Mouse (Mus musculus): Measurements from ENCODE around the gene Ntm. TPM values are rescaled to one million over a fixed set of nuclear protein-coding genes. Genes with fewer than 3 reads are reported as not detected.

The Ntm gene
- polyA plus RNA-seq, 1 experiment from 2014 or later = 20.1 TPM

GRCm38 (mm10) chr9:29834911-29835310, 128.0 kb downstream of the Ntm start:
- Histone ChIP-seq H3K4me3 (replicated peaks) (no peak overlapping the region), H3K9ac (replicated peaks) (no peak overlapping the region), H3K4me1 (replicated peaks) (peaks cover 18% of the 10 kb centered on the region), H3K27me3 (peaks cover 12% of the 10 kb centered on the region), H3K9me3 (no peaks in the 10 kb centered on the region), H3K36me3 (no peaks in the 10 kb centered on the region), H3K27ac (no peak overlapping the region), H3K4me2 (no peak overlapping the region)
- 85% methylated on average over 5 of the region's 5 CpGs for WGBS
- no peak for ATAC-seq (ENCODE audit: insufficient number of reproducible peaks, insufficient read depth, low FRiP score, low TSS enrichment, low read depth)

DNA sequence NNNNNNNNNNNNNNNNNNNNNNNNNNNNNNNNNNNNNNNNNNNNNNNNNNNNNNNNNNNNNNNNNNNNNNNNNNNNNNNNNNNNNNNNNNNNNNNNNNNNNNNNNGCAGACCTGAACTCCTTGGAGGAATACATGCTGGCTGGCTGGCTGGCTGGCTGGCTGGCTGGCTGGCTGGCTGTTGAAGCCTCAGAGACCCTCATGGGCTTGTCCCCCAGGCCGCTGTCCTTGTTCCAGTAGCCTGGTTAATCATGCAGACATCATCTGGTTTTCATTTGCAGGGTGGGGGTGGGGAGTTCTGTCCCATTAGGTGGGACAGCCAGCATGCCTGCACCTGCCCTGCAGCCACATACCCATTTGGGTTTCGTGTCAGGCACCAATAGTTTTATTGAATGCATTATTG, 129.2 kb downstream of the Ntm start:
- peak; percentile 45; the same call in 1 of the 2 replicates for ATAC-seq (ENCODE audit: insufficient number of reproducible peaks, insufficient read depth, low FRiP score, low TSS enrichment, low read depth)
- WGBS = 3% methylated on average over 2 of the region's 2 CpGs

GRCm38 (mm10) chr9:29827240-29827660, 135.7 kb downstream of the Ntm start:
- Histone ChIP-seq H3K27me3 (peaks cover 41% of the 10 kb centered on the region), H3K36me3 (no peaks in the 10 kb centered on the region), H3K4me1 (replicated peaks) (peaks cover 22% of the 10 kb centered on the region), H3K4me3 (replicated peaks) (no peak overlapping the region), H3K9ac (replicated peaks) (no peak overlapping the region), H3K9me3 (no peaks in the 10 kb centered on the region), H3K4me2 (no peak overlapping the region), H3K27ac (no peak overlapping the region)
- 6% methylated on average over 5 of the region's 5 CpGs for WGBS
- peak; percentile 79 for ATAC-seq (ENCODE audit: insufficient number of reproducible peaks, insufficient read depth, low FRiP score, low TSS enrichment, low read depth)

More for the DNA sequence above, 129.2 kb downstream of the Ntm start:
- H3K4me1 ChIP-seq (replicated peaks) = peaks cover 19% of the 10 kb centered on the region
- H3K27ac ChIP-seq = no peak overlapping the region
- H3K4me2 ChIP-seq = no peak overlapping the region
- no peak overlapping the region for H3K9ac ChIP-seq (replicated peaks)
- H3K4me3 ChIP-seq (replicated peaks) = no peak overlapping the region
- H3K9me3 ChIP-seq = no peaks in the 10 kb centered on the region
- H3K36me3 ChIP-seq = no peaks in the 10 kb centered on the region
- H3K27me3 ChIP-seq = peaks cover 19% of the 10 kb centered on the region

DNA sequence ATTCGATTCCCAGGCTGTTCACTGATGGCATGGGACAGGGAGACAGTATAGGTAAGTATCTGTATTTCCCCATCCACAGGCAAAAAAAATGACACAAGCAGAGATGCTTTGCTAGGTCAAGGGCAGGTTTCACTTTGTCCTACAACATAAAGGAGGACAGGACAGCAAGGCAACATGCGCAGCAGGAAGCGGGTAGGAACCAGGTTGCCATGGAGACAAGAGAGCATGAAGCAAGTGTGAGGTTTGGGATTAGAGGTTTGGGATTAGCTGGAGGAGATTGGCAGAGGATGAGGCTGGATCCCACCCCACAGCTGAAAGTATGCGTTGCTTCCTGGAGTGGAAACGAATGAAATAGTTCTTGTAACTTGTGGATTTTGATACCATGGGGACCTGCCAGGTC, 137.7 kb downstream of the Ntm start:
- no peaks in the 10 kb centered on the region for H3K9me3 ChIP-seq
- ATAC-seq (ENCODE audit: insufficient number of reproducible peaks, insufficient read depth, low FRiP score, low TSS enrichment, low read depth) = no peak
- WGBS = 93% methylated on average over 5 of the region's 5 CpGs
- peaks cover 40% of the 10 kb centered on the region for H3K27me3 ChIP-seq
- H3K36me3 ChIP-seq = no peaks in the 10 kb centered on the region
- no peak overlapping the region for H3K9ac ChIP-seq (replicated peaks)
- H3K4me2 ChIP-seq = no peak overlapping the region
- peaks cover 22% of the 10 kb centered on the region for H3K4me1 ChIP-seq (replicated peaks)
- H3K27ac ChIP-seq = no peak overlapping the region
- no peak overlapping the region for H3K4me3 ChIP-seq (replicated peaks)

DNA sequence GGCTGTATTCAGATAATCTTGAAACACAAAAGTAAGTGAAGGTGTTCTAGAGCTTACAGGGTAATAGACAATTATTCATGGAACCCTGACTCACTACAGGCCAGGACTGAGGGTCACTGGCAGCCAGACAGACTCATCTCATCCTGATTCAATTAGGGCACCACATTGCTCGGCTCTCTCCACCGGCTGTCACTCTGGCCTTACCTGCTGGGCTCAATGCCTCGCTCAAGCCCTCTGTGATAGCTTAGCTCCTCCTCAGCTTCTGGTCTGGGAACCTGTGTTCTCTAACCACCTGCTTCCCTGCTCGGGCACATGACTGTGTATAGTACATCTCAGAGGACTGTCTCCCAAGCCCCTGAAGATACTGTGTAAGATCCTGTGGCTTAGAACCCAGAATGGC, 139.2 kb downstream of the Ntm start:
- ATAC-seq (ENCODE audit: insufficient number of reproducible peaks, insufficient read depth, low FRiP score, low TSS enrichment, low read depth) = no peak
- Histone ChIP-seq H3K4me1 (replicated peaks) (peaks cover 18% of the 10 kb centered on the region), H3K9me3 (no peaks in the 10 kb centered on the region), H3K27me3 (peaks cover 34% of the 10 kb centered on the region), H3K4me3 (replicated peaks) (no peak overlapping the region), H3K9ac (replicated peaks) (no peak overlapping the region), H3K36me3 (no peaks in the 10 kb centered on the region), H3K4me2 (no peak overlapping the region), H3K27ac (no peak overlapping the region)
- 70% methylated on average over 4 of the region's 4 CpGs for WGBS

DNA sequence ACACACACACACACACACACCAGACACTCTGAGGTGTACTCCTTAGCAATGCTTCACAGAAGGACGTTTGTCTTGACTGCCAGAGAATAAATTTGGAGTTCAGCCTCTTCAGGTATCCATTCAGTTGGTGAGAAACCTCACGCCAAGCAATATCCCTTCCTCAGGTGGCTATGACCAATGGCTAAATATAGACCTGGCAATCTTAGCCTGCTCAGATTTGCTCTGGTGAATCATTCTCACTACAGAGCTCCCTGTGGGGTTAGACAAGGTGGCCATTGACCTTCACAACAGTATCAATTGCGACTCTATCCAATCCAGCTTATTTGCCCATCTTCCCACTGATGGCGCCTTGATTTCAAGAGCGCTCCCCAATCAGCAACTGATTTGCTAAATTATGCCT, 150.3 kb downstream of the Ntm start:
- no peak overlapping the region for H3K27ac ChIP-seq
- H3K9me3 ChIP-seq = no peaks in the 10 kb centered on the region
- H3K27me3 ChIP-seq = no peaks in the 10 kb centered on the region
- H3K36me3 ChIP-seq = no peaks in the 10 kb centered on the region
- ATAC-seq (ENCODE audit: insufficient number of reproducible peaks, insufficient read depth, low FRiP score, low TSS enrichment, low read depth) = no peak
- no peak overlapping the region for H3K4me3 ChIP-seq (replicated peaks)
- no peaks in the 10 kb centered on the region for H3K4me1 ChIP-seq (replicated peaks)
- H3K4me2 ChIP-seq = no peak overlapping the region
- no peak overlapping the region for H3K9ac ChIP-seq (replicated peaks)
- WGBS = 88% methylated on average over 5 of the region's 5 CpGs

DNA sequence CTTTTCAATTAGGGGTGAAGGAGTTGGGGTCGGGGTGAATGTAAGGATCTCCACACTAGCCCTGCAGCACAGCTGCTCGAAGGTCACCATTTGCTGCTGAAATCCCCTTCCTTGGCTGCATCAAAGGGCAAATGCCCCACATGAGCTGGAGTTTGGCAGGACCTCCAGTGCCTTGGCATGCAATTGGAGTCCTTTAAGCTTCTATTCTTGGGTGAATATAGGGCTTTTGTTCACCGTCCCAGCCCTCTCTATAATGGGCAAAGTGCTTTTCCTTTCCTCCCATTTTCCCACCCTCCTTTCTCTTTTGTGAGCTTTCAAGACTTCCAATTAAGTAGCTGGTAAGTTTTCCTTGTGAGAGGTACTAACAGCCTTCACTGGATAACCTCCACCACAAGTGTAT, 156.2 kb downstream of the Ntm start:
- H3K4me2 ChIP-seq = no peak overlapping the region
- 40% methylated on average over 3 of the region's 3 CpGs for WGBS
- peaks cover 19% of the 10 kb centered on the region for H3K27me3 ChIP-seq

GRCm38 (mm10) chr9:29804483-29804882, 158.5 kb downstream of the Ntm start:
- H3K9me3 ChIP-seq = no peaks in the 10 kb centered on the region
- 86% methylated on average over 9 of the region's 9 CpGs for WGBS
- no peaks in the 10 kb centered on the region for H3K36me3 ChIP-seq
- H3K4me3 ChIP-seq (replicated peaks) = no peak overlapping the region
- no peak overlapping the region for H3K27ac ChIP-seq
- no peak overlapping the region for H3K4me2 ChIP-seq
- peaks cover 24% of the 10 kb centered on the region for H3K27me3 ChIP-seq
- no peak for ATAC-seq (ENCODE audit: insufficient number of reproducible peaks, insufficient read depth, low FRiP score, low TSS enrichment, low read depth)
- peaks cover 16% of the 10 kb centered on the region for H3K4me1 ChIP-seq (replicated peaks)
- H3K9ac ChIP-seq (replicated peaks) = no peak overlapping the region

More for the DNA sequence above, 156.2 kb downstream of the Ntm start:
- no peak for ATAC-seq (ENCODE audit: insufficient number of reproducible peaks, insufficient read depth, low FRiP score, low TSS enrichment, low read depth)
- Histone ChIP-seq H3K36me3 (no peaks in the 10 kb centered on the region), H3K4me3 (replicated peaks) (no peak overlapping the region), H3K9ac (replicated peaks) (no peak overlapping the region), H3K9me3 (no peaks in the 10 kb centered on the region), H3K4me1 (replicated peaks) (peaks cover 16% of the 10 kb centered on the region), H3K27ac (no peak overlapping the region)

DNA sequence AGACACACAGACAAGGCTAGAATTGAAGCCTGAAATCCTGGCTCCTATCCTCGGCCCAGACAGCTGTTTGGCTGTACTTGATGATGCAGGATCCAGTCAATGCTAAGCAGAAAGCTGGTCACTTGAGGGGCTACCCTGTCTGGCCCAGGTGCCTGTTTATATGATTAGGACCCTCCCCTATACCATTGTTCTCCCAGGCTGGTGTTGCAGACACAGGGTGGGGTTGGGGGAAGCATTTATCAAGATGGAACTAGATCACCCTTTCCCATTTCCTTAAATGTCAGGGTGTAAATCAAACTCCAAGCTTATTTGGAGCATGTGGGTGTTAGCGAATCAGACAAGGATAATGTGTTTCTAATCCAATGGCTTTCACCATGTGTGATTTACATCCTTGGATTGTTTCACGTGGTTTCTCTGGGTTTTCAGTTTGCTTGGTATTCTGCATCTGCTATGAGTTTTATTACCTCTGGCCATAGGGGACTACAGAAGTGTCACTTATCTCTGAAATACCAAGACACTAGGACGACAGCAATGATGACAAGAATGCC, 159.1 kb downstream of the Ntm start:
- no peak overlapping the region for H3K9ac ChIP-seq (replicated peaks)
- peaks cover 16% of the 10 kb centered on the region for H3K4me1 ChIP-seq (replicated peaks)
- ATAC-seq (ENCODE audit: insufficient number of reproducible peaks, insufficient read depth, low FRiP score, low TSS enrichment, low read depth) = no peak
- H3K9me3 ChIP-seq = no peaks in the 10 kb centered on the region
- H3K4me3 ChIP-seq (replicated peaks) = no peak overlapping the region
- no peaks in the 10 kb centered on the region for H3K36me3 ChIP-seq
- no peak overlapping the region for H3K4me2 ChIP-seq
- H3K27me3 ChIP-seq = peaks cover 24% of the 10 kb centered on the region
- 25% methylated on average over 4 of the region's 4 CpGs for WGBS
- no peak overlapping the region for H3K27ac ChIP-seq

DNA sequence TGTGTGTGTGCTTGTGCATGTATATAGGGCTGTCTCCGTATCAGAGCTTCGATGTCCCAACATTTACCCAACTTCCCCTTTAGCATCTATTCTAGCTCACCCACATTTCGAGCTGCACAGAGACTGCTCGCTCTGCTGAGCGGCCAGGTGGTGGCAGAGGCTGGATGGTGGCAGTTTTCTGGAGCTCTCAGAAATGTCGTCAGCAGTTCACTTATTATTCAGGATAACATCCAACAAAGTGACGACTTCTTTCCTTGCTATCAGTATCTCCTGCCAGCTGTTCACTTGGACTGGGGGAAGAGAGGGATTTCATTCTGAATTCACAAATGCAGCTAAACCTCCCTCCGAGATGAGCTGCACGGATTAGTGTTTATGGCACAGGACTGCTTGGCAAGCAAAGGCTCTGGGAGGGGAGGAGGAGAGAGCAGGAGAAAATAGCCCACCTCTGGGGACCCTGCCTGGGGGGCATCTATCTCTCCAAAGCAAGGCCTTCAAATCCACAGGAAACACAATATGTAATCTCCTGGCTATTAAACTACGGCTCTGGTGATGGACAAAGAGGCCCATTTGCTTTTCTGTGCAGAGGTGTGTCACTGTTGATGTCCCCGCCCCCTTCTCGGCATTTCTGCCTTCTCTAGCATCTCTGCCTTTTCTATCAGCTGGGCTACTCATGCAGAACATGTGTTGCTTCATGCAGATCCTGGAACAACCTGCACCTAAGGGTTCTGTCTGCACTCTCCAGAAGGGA, 159.8 kb downstream of the Ntm start:
- peaks cover 24% of the 10 kb centered on the region for H3K27me3 ChIP-seq
- no peak overlapping the region for H3K4me3 ChIP-seq (replicated peaks)
- H3K27ac ChIP-seq = no peak overlapping the region
- 47% methylated on average over 12 of the region's 12 CpGs for WGBS
- no peaks in the 10 kb centered on the region for H3K36me3 ChIP-seq
- no peaks in the 10 kb centered on the region for H3K9me3 ChIP-seq
- H3K9ac ChIP-seq (replicated peaks) = no peak overlapping the region
- ATAC-seq (ENCODE audit: insufficient number of reproducible peaks, insufficient read depth, low FRiP score, low TSS enrichment, low read depth) = no peak
- H3K4me1 ChIP-seq (replicated peaks) = peaks cover 16% of the 10 kb centered on the region
- no peak overlapping the region for H3K4me2 ChIP-seq

DNA sequence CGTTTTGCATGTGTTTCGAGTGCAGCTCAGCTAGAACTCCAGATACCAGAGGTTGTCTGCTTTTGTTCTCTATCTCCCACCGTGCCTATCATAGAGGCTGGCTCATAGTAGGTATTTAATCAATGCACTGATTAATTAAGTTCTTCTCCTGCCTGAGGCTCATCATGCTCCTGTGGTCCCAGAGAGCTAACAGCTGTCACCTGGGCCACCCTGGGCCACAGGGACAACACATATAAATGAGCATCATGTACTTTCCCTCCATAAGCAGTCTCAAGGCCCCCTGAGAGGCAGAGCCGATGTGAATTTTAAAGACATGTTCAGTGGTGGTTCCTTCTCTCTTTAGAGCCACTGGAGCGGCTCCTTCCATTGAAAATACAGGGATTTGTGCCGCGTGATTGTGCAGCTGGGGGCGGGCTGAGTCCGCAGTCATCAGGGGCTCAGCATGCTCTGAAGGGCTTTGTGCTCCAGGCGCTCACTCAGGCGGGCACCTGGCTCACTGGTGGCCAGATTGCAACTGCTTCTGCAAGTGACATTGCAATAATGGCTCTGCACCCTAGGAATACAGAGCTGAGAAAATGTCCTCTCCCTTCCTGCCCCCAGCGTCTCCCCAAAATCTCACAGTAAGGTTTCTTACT, 160.8 kb downstream of the Ntm start:
- no peak overlapping the region for H3K4me3 ChIP-seq (replicated peaks)
- peaks cover 24% of the 10 kb centered on the region for H3K27me3 ChIP-seq
- no peak overlapping the region for H3K9ac ChIP-seq (replicated peaks)
- H3K4me2 ChIP-seq = no peak overlapping the region
- no peak overlapping the region for H3K27ac ChIP-seq
- peaks cover 16% of the 10 kb centered on the region for H3K4me1 ChIP-seq (replicated peaks)
- no peak for ATAC-seq (ENCODE audit: insufficient number of reproducible peaks, insufficient read depth, low FRiP score, low TSS enrichment, low read depth)
- WGBS = 49% methylated on average over 12 of the region's 12 CpGs
- H3K9me3 ChIP-seq = no peaks in the 10 kb centered on the region
- no peaks in the 10 kb centered on the region for H3K36me3 ChIP-seq

All from limb, embryonic 12.5 days (tissue).